Mouse (Mus musculus): ENCODE data around the gene Btg1. TPM values are rescaled to one million over a fixed set of nuclear protein-coding genes. Genes with fewer than 3 reads are reported as not detected.
A peak's percentile ranks its signal among the peaks of the same experiment; 100 is the strongest.

The Btg1 gene
- polyA plus RNA-seq, 1 experiment: 43.3 TPM

DNA sequence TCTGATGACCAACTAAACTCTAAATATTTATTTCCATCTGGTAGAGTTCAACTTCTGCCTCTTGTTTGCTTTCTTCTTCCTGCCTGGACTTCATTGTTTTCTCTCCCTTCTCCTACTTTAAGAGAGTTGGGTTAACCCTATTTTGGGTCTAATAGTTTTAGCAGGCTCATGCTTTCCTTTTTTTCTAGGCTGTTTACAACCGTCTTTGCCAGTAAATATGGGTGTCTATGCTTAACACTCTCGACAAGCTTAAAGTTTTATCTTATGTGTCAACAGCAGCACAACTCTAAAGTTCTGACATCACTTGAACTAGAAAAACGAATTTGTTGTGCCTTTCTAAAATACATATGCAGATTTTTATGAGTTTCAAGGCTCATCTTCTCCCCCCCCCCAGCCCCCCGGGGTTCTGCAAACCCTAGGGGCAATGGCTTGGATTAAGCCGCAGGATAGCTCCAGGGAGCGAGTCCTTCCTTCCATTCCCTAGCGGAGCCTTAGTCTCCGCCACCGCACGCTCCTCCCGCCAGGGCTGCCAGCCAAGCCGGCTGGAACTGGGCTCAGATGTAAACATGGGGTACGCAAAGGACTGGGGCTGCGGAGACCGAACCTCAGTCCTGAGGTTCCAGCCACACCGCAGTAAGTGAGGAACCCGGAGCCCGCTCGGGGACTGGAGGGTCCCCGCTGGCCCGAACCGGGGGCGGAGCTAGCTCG lies 651 bp upstream of the Btg1 start:
- DNase-seq (ENCODE audit: low read depth): no peak
- TF ChIP-seq CTCF (IDR thresholded peaks at IDR 0.05; ENCODE audit: borderline replicate concordance, extremely low read depth, insufficient read depth, insufficient read length) (0 out of 2 replicates have a peak, but pooled peaks have one; percentile 11), POLR2A (IDR thresholded peaks at IDR 0.05; ENCODE audit: borderline replicate concordance, extremely low read depth, insufficient read depth, insufficient read length, poor library complexity, severe bottlenecking) (no peak; the same call in 1 of the 2 replicates)

DNA sequence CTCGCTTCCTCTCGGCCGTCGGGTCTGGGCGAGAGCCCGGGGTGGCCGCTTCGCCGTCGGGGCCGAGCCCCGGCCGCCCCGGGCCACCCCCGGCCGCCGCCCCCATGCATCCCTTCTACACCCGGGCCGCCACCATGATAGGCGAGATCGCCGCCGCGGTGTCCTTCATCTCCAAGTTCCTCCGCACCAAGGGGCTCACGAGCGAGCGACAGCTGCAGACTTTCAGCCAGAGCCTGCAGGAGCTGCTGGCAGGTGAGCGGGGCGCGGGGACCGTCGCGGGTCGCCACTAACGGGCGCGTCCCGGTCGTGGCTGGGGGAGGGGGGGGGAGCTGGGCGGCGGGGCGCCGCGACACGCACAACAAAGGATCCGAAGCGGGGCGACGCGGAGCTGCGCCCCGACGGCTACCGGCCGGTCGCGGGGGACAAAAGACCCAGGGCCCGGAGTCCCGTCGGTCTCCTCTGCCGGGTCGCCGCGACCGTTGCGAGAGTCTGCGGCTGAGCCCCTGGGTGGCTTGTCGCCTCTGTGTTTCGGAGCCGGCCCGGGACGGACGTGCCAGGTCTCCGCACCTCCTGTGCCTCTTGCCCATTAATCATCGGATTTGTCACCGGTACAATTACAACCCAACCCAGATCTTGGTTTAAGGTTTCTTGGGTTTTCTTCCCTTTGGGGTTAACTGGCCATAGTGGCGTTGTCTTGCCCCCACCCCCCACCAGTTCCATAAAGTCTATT lies 580 bp downstream of the Btg1 start:
- peak; percentile 61 for DNase-seq (ENCODE audit: low read depth)
- TF ChIP-seq CTCF (IDR thresholded peaks at IDR 0.05; ENCODE audit: borderline replicate concordance, extremely low read depth, insufficient read depth, insufficient read length) (no peak), POLR2A (IDR thresholded peaks at IDR 0.05; ENCODE audit: borderline replicate concordance, extremely low read depth, insufficient read depth, insufficient read length, poor library complexity, severe bottlenecking) (no peak)

DNA sequence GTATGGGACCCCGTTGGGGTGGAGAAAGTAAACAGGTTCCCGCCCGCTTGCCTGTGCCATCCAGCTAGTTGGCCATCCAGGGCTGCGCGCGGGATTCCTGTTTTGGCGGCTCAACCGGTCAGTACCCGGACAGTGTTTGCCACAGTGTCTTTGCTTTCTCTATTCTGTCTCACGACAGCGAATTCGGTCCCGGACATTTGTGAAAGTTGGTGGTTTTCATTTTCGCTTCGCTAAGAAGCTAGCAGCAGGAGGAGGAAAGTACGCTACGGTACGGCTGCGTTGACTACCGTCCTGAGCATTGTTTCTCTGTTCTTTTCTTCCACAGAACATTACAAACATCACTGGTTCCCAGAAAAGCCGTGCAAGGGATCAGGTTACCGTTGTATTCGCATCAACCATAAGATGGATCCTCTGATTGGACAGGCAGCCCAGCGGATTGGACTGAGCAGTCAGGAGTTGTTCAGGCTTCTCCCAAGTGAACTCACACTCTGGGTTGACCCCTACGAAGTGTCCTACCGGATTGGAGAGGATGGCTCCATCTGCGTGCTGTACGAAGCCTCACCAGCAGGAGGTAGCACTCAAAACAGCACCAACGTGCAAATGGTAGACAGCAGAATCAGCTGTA lies 1.3 kb downstream of the Btg1 start:
- peak; percentile 81 for DNase-seq (ENCODE audit: low read depth)
- TF ChIP-seq CTCF (IDR thresholded peaks at IDR 0.05; ENCODE audit: borderline replicate concordance, extremely low read depth, insufficient read depth, insufficient read length): peak; percentile 23; the same call in 1 of the 2 replicates
- no peak for TF ChIP-seq POLR2A (IDR thresholded peaks at IDR 0.05; ENCODE audit: borderline replicate concordance, extremely low read depth, insufficient read depth, insufficient read length, poor library complexity, severe bottlenecking)

DNA sequence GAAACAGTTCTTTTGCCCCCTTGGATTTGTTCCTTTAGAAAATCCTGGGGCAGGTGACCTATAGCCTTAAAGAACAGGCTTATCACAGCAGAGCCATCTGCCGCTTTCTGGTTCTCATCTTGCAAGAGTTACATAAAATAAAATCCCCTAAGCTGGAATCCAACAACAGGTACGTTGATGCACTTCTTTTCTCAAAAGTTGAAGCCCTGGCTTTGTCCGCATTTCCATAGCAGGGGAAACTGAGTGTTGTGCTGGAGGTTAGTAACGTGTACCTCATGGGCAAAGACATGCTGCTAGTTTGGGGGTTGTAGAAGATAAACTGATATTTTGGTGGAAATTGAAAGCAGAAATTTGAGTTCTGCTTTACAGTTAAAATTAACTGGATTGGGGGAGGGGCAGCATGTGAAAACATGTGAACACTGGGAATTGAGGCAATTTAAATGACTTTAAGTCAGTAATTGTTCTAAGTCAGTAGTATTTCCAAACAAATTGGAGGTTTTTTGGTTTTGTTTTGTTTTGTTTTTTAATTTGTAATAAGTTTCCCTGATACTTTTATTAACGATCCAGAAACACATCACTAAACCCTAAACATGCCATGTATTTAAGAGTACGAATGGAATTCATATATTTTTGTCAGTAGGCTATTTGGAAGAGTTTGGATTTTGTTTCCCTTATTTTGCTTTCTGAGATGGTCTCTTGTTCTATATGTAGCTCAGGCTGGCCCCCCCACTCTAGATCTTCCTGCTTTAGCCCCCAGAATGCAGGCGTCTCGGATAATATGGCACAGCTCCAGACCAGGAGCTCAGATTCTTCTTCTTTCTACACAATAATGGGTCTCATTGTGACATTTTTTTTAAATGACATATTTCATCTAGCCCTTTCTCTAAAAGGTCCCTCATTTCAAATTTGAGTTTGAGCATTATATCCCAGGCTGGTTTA lies 3.4 kb downstream of the Btg1 start:
- no peak for DNase-seq (ENCODE audit: low read depth)
- no peak for TF ChIP-seq CTCF (IDR thresholded peaks at IDR 0.05; ENCODE audit: borderline replicate concordance, extremely low read depth, insufficient read depth, insufficient read length)
- TF ChIP-seq POLR2A (IDR thresholded peaks at IDR 0.05; ENCODE audit: borderline replicate concordance, extremely low read depth, insufficient read depth, insufficient read length, poor library complexity, severe bottlenecking): no peak

DNA sequence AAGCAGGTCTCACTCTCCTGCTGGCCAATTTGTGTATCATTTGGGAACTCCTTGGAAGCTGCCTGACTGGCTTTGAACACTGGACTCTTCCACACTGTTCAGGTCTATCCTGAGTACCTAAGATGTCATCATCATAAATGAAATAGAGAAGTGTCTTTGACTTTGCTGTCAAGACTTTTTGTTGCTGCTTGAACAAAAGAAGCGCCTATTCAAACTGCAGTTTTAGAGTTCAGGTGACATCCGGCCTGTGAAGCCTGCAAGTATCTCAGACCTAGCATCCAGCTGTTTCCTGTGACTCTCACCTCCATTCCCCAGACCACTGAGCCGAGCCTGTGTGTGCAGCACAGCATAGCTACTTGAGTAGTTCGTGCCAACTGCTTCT lies 4.1 kb downstream of the Btg1 start:
- peak; percentile 53 for DNase-seq (ENCODE audit: low read depth)
- peak; percentile 6; the same call in 1 of the 2 replicates for TF ChIP-seq CTCF (IDR thresholded peaks at IDR 0.05; ENCODE audit: borderline replicate concordance, extremely low read depth, insufficient read depth, insufficient read length)
- no peak for TF ChIP-seq POLR2A (IDR thresholded peaks at IDR 0.05; ENCODE audit: borderline replicate concordance, extremely low read depth, insufficient read depth, insufficient read length, poor library complexity, severe bottlenecking)

DNA sequence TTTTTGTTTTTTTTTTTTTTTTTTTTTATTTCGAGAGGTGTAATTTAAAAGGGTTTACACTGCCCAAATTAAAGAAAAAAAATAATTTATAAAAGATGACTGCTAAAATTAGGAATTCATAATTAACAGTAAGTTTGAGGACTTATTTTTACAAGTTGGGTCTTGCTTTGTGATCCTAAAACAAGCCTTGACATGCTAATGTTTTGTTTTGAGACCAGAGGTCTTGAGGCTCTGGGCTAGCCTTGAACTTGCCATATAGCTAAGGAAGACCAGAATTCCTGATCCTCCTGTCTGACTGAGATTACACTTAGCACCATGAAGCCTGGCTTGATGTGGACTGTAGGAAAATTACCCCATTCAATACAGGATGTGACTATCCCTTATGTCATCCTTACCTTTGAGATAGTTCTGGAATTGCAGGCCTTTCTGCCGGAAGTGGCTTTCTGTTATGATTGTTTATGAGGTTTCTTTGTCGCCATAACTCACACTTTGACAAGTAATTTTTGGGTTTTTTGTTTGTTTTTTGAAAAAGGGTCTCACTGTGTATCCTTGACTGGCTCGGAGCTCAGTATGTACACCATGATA lies 4.6 kb downstream of the Btg1 start:
- no peak for TF ChIP-seq CTCF (IDR thresholded peaks at IDR 0.05; ENCODE audit: borderline replicate concordance, extremely low read depth, insufficient read depth, insufficient read length)
- no peak for TF ChIP-seq POLR2A (IDR thresholded peaks at IDR 0.05; ENCODE audit: borderline replicate concordance, extremely low read depth, insufficient read depth, insufficient read length, poor library complexity, severe bottlenecking)
- peak; percentile 39 for DNase-seq (ENCODE audit: low read depth)

DNA sequence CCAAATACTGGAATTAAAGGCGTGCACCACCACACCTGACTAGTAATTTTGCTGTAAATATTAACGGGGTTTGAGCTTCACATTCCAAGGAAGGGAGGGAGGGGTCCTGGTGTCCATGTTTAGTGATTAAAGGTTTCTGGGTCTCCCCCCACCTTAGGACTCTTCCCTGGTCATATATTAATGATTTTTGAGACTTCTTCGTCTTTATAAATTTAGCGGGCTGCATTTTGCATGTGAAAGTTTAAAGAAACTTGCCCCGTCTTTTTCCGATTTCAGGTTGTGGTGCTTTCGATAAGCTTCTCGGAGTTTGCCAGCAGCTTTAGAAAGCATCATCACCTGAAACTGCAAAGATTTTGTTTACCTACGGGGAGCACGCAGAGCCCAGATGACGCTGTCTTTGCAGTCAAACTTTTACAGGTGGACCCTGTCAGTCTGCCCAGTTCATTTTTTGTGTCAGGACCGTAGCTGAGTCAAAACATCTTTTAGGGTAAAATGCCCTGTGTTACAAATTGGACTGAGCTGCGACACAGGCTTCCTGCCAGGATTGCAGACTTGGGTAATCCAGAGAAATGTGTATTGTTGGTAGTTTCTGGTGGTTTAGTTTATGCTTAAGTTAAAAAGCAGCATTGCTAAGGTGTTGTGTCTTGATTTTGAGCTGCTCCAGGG lies 5.3 kb downstream of the Btg1 start:
- TF ChIP-seq CTCF (IDR thresholded peaks at IDR 0.05; ENCODE audit: borderline replicate concordance, extremely low read depth, insufficient read depth, insufficient read length) (no peak), POLR2A (IDR thresholded peaks at IDR 0.05; ENCODE audit: borderline replicate concordance, extremely low read depth, insufficient read depth, insufficient read length, poor library complexity, severe bottlenecking) (no peak)
- DNase-seq (ENCODE audit: low read depth): no peak

DNA sequence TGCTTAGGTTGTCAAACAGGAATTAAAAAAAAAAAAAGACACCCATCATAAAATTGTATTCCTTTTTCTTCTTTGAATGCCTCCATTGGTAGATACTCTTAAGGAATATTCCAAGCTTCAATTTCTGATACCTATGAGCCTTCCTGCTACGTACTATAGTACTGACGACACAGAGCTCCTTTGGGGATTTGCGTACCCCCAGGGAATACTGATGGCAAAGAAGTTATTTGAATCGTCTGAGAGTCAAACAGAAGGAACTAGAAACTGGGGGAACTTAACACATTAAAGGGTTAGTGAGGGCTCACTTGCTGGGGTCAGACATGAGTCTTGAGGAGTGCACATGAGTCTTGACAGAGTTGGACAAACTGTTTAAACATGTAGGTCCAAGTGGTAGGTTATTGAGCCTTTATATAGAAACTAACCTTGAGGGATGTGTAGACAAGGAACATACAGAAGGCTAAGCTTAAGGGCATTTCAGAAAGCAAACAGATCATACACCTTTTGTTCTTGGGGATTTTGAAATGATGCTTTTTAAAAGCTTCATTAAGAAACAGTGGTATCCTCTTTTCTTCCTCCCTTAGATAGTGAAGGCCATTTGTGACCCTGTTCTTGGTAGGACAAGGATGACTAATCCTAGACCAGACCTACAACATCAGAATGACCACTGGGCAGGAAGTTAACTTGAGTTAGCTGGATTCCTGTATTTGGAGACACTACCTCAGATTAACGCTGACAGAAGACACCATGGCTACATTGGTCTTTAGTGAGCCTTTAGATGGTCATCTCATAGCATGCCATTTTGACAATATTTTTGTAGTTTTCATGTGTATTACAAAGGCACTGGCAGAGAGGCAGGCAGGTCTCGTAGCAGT lies 6.2 kb downstream of the Btg1 start:
- DNase-seq (ENCODE audit: low read depth): no peak
- TF ChIP-seq POLR2A (IDR thresholded peaks at IDR 0.05; ENCODE audit: borderline replicate concordance, extremely low read depth, insufficient read depth, insufficient read length, poor library complexity, severe bottlenecking) (no peak), CTCF (IDR thresholded peaks at IDR 0.05; ENCODE audit: borderline replicate concordance, extremely low read depth, insufficient read depth, insufficient read length) (no peak)

DNA sequence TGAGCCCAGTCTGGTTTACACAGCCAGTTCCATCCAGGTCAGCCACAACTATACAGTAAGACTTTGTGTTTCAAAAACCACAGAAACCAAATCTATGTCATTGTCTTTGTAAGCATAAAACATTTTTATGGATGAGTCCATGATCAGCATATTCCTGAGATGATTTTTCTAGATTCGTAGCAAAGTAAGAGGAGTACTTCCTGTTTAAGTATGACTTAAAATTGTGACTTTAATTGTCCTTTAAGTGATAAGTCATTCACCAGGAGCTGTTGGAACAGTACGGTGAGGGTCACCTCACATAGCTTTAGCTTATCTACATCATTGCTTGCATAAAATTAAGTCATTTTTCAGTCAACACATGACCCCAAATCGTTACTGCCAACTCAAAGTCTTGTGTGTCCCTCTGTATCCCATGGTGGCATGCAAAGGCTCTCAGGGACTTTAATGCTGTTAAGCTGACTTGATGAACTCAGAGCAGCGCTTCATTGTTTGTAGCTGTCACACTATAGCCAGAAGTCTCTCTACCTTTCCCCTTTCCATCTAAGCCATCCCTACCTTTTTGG lies 6.9 kb downstream of the Btg1 start:
- no peak for TF ChIP-seq CTCF (IDR thresholded peaks at IDR 0.05; ENCODE audit: borderline replicate concordance, extremely low read depth, insufficient read depth, insufficient read length)
- TF ChIP-seq POLR2A (IDR thresholded peaks at IDR 0.05; ENCODE audit: borderline replicate concordance, extremely low read depth, insufficient read depth, insufficient read length, poor library complexity, severe bottlenecking): no peak
- DNase-seq (ENCODE audit: low read depth): no peak

Measured in brain, embryonic 14.5 days (tissue).